Mouse (Mus musculus) C2C12 (cell line): ENCODE results near the gene Gosr1.

Experiments
- CTCF ChIP-seq: IDR thresholded peaks from one replicate; pipeline ENCODE4 v1.5.1; 2011; ENCODE audit not compliant: control insufficient read depth, insufficient read depth, insufficient read length
- MYOD1 ChIP-seq: IDR thresholded peaks from one replicate; pipeline ENCODE4 v1.6.1; 2011; ENCODE audit warnings: low read depth; ENCODE audit not compliant: control insufficient read depth, insufficient read length
- USF1 ChIP-seq: IDR thresholded peaks from one replicate; pipeline ENCODE4 v1.6.1; 2011; ENCODE audit warnings: low read depth, mild to moderate bottlenecking, control low read depth, moderate library complexity

DNA sequence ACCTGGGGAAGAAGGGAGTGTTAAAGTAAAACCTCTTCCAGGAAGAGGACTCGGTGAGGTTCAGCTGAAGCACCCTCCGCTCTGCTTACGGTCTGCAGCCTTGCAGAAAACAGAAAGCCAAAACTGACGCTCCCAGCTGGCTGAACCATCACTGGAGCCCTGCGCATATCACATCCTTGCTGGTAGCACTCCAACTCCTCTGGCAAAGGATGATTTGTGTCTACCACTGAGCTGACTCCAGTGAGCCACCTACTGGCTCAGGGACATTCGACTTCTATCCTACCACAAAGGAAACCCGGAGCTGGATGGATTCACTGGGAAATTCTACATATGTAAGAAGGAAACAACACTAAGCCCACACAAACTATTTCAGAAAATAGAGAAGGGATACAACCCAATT, 18.8 kb downstream of the Gosr1 start:
- TF ChIP-seq MYOD1 (no peak), CTCF (no peak), USF1 (no peak)
